Mouse (Mus musculus) central nervous system, embryonic 14 days (tissue): Measurements from ENCODE around the gene Gpr35. TPM values are rescaled to one million over a fixed set of nuclear protein-coding genes. Genes with fewer than 3 reads are reported as not detected.

Experiments used
- polyA plus RNA-seq: library from polyadenylated mRNA; depleted of rRNA; stranded (reverse); fragments of >200 nt; gene quantifications from 2 replicates; pipeline ENCODE4 v1.2.3, GENCODE M21; 2012; rRNA removed

Gpr35 gene
- polyA plus RNA-seq: 0.49 and 0.64 TPM in 2 replicates

GRCm38 (mm10) chr1:92950607-92951006, at the start of gene Gpr35:
Gene Gpr35, plus strand, starts transcription at chr1:92950865.

GRCm38 (mm10) chr1:92902786-92903185, 47.9 kb upstream of the Gpr35 start, which contains the start of gene Ankmy1:
Gene Ankmy1, minus strand, starts transcription at chr1:92902906.

GRCm38 (mm10) chr1:92906779-92907631, 43.7 kb upstream of the Gpr35 start, which contains the start of gene Dusp28:
Gene Dusp28, plus strand, starts transcription at chr1:92906981.

GRCm38 (mm10) chr1:92910239-92910885, 40.3 kb upstream of the Gpr35 start, which contains the start of gene Rnpepl1:
Gene Rnpepl1, plus strand, starts transcription at chr1:92910783.

GRCm38 (mm10) chr1:92934182-92934827, 16.4 kb upstream of the Gpr35 start, which contains the start of gene Capn10:
Gene Capn10, plus strand, starts transcription at chr1:92934376.

GRCm38 (mm10) chr1:93006061-93006460, 55.4 kb downstream of the Gpr35 start, which contains the start of gene Aqp12:
Gene Aqp12, plus strand, starts transcription at chr1:93006334.

Other genes starting within 250 kb of the Gpr35 start
- 116 and 132 TPM in 2 replicates for gene Gpc1, start 119.2 kb upstream of the Gpr35 start, polyA plus RNA-seq
- gene Ankmy1, start 48.0 kb upstream of the Gpr35 start, polyA plus RNA-seq: 0.29 and 0.39 TPM in 2 replicates
- gene Dusp28, start 43.9 kb upstream of the Gpr35 start, polyA plus RNA-seq: 15.8 and 16.5 TPM in 2 replicates
- gene Rnpepl1, start 40.1 kb upstream of the Gpr35 start, polyA plus RNA-seq: 46.9 and 49.4 TPM in 2 replicates
- gene Capn10, start 16.5 kb upstream of the Gpr35 start, polyA plus RNA-seq: 58.3 and 60.3 TPM in 2 replicates
- gene Aqp12, start 55.5 kb downstream of the Gpr35 start, polyA plus RNA-seq: not detected in 2 replicates
- gene Kif1a, start 151.1 kb downstream of the Gpr35 start, polyA plus RNA-seq: 128 and 137 TPM in 2 replicates
- gene Agxt, start 184.4 kb downstream of the Gpr35 start, polyA plus RNA-seq: not detected in 2 replicates
- gene 2310007B03Rik, start 210.1 kb downstream of the Gpr35 start, polyA plus RNA-seq: 0.25 and 0.58 TPM in 2 replicates
- 0.55 and 0.61 TPM in 2 replicates for gene Crocc2, start 217.9 kb downstream of the Gpr35 start, polyA plus RNA-seq